Mouse (Mus musculus) neutrophil, adult 5-6 weeks (primary cell): Measurements from ENCODE around the gene Ccdc162. TPM values are rescaled to one million over a fixed set of nuclear protein-coding genes. Genes with fewer than 3 reads are reported as not detected.

ENCODE experiments used
- ATAC-seq: fragments of 151-379, 151-347 bp; 2 replicates; pipeline ENCODE4 v1.8.0; 2017; ENCODE audit warnings: mild to moderate bottlenecking, moderate TSS enrichment; ENCODE audit not compliant: insufficient number of reproducible peaks, poor library complexity, low FRiP score, severe bottlenecking; ENCODE audit errors: extremely low read depth
- total RNA-seq: library from RNA; stranded (forward); fragments of 200-1000 nt; gene quantifications from 2 replicates; pipeline ENCODE4 v1.2.3, GENCODE M21; 2017

Gene Ccdc162
- total RNA-seq, result under 0.01 and 0.23 TPM in 2 replicates

GRCm38 (mm10) chr10:41716029-41716897 lies at the start of gene Ccdc162:
TSS of gene Ccdc162 (minus strand) at chr10:41716634.
- no peak for ATAC-seq

DNA sequence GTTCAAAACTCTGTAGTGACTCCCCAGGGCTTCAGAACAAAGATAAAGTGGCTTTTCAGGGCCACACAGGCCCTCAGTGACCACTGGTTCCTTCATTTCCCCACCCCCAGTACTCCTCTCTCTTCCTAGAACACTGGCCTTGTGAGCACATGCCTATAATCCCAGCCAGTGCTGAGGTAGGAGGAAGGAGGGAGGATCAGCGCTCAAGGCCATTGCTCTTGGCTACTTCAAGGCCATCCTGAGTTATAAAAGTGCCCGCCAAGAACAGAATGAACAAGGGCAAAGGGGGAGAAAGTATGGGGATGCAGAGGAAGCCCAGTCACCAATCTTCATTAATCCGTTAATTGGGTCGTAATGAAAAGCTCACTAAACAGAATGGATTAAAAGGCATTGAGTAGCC lies 49.2 kb upstream of the Ccdc162 start:
- no peak for ATAC-seq

- no peak for ATAC-seq
Measured at GRCm38 (mm10) chr10:41763741-41764385, 47.4 kb upstream of the Ccdc162 start.

DNA sequence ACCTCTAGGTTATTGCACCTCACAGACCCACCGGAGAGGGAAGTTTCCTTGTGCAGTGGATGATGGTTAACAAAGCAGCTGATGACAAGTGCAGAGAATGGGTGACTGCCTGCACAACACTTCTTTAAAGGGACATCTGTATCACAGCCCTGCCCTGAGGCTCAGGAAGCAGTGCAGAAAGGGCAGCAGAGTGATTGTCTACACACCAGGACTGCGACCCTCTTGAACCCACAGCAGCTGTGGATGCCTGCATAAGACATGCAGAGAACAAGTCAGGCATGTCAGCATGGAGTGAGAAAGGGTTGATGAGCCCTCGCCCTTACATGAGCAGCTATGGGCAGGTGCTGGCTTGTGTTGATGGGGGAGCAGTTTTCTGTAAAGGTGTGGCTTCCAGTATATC lies 44.4 kb upstream of the Ccdc162 start:
- no peak for ATAC-seq

DNA sequence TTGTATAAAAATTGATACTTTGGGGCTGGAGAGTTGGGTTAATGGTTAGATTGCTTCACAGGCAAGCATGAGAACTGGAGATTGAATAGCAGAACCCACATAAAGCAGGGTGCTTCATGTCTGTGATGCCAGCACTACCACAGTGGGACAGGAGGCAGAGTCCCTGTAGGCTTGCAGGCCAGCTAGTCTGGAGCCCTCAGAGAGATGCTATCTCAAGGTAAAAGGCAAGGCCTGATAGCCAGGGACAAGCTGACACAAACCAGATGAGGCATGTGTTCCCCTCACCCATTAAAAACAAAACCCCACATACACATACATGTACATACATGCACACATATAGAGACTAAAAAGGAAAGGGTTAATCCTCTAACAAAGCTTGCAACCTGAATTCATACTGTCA lies 41.6 kb upstream of the Ccdc162 start:
- ATAC-seq, result no peak

DNA sequence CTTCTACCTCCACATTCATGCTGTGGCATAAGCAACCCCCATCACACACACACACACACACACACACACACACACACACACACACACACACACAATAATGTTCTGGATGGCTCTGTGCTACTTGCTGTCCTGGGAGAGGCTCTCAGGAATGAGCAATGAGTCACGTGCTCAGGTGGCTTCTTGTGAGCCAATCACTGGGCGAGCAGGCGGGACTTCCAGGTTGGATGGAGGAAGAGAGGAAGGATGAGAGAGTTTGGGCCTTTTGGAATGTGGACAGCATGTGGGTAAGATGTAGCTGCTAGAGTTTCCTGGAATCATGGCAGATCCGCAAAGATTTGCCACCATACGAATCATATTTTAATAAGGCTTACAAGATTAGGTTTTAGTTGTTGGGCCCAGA lies 40.8 kb upstream of the Ccdc162 start:
- no peak for ATAC-seq

DNA sequence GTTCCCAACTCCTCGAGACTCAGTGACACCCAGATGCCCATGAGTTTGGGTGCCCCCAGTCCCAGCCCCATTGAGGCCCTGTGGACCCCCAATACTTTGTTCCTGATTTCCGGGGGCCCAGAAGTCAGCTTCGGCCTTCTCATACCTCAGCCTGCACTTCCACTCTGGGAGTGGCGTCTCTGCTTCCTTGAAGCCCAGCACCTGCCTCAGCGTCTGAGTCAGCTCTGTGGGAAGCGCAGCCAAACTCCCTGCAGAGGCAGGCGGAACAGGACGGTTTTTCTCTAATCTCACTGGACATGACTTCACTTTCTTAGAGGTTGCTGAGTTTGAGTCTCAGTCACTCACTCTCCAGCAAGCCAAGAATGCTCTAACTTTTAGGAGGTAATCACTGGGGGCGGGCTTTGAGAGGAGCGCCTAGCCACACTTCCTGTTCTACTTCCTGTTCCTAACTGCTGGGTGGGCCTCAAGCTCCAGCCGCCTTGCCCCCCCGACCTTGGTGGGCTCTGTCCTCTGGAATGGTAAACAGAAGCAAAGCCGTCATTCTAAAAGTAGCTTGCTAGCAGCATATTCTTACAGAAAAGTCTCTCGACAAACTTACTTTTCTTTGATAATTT lies 35.5 kb upstream of the Ccdc162 start:
- peak; percentile 53; the same call in 1 of the 2 replicates for ATAC-seq

- no peak for ATAC-seq
Measured at GRCm38 (mm10) chr10:41749306-41749705, 32.9 kb upstream of the Ccdc162 start.

- ATAC-seq, result no peak
Measured at GRCm38 (mm10) chr10:41746554-41746953, 30.1 kb upstream of the Ccdc162 start.

DNA sequence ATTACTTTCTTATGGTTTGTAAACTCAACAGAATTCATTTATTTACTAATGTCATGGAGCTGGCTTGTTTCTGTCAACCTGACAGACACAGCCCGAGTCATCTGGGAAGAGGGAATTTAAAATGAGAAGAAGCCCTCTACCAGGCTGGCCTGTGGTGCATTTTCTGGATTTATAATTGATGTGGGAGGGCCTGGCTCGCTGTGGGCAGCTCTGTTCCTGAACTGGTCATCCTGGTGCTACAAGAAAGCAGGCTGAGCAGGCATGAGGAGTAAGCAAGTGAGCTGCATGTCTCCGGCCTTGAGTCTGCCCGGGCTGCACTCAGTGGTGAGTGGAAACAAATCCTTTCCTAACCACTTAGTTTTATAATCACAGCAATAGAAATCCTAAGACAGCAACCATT lies 27.6 kb upstream of the Ccdc162 start:
- no peak for ATAC-seq

DNA sequence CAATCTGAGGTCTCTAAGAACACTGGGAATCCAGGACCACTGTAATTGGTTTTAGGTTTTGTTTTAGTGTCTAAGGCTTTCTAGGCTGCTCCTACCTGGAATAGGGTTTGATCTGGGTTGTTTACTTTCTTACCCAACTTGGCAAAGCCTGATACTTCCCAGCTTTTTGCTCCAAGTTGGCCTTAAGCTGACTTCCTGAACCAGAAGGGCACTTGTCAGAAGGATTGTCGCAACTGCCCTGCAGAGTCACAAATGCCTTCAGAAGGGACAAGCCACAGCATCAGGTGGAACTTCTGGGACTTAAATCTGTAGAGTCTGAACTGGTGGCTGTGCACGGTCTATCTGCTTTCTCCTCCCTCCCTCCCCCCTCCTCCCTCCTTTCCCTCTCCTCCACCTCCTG lies 23.8 kb upstream of the Ccdc162 start:
- ATAC-seq, result no peak

DNA sequence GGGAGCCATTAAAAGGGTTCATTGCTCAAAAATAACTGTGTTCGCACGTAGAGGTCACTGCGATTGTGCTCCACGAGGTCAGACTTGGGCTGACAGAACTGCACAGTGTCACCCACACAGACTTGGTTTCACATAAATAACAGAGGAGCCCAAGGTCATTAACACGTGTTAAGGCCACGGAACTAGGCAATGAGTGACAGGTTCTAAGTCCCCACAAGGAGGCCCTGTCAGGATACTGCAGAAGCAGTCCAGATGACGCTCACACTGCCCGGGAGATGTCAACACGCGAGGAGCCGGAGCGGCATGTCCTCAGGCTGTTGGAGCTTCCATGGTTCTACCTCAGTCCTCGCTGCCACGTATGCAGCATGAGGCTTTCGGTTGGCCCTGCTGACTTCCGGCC lies 20.8 kb upstream of the Ccdc162 start:
- ATAC-seq, result no peak

GRCm38 (mm10) chr10:41735398-41735797 lies 19.0 kb upstream of the Ccdc162 start:
- no peak for ATAC-seq

DNA sequence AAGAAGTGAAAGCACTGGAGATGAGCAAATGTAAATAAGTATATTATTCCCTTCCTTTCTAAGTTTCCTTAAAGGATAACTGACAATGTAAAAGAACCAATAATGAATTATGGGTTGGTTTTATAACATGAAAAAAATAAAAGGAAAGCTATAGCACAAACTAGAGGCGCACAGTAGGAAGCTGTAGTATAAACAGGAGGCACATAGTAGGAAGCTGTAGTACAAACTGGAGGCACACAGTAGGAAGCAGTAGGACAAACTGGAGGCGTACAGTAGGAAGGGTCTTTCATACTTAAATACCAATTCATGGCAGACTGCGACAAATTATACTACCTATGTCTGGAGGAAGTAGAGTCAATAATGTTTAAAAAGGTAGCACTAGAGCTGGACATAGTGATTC lies 16.8 kb upstream of the Ccdc162 start:
- no peak for ATAC-seq

DNA sequence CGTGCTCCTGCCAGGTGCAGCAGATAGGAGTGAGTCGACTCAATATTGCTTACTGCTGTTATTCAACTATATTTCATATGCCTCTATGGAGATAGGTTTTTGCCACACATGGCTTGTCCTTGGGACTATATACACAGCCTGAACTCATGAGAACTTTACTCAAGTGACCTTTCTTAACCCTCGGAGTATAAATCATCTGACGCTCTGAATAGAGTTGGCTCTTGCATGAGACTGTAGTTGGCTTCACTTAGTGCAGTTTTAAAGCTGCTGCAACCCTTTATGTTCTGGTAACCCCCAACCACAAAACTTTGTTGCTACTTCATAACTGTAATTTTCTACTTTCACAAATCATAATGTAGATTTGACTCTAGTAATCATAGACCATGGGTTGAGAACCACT lies 15.5 kb upstream of the Ccdc162 start:
- ATAC-seq, result no peak

DNA sequence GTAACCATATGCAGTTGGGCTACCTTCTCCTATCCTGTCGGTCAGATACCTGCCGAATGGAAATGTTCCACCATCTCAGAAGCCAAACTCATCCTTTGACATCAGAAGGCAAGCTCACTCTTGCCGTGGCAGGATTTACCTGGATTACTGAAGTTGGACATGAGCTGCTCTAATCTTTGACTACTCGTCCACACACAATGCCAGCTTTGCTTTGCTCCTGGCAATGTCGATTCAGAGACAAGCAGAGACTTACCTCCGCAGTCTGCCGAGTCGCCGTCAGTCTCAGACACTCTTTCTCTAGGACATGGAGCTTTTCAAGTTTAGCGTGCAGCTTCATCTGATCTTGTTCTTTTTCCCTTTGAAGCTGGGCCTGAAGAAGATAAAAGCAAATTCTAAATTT lies 14.3 kb upstream of the Ccdc162 start:
- no peak for ATAC-seq

DNA sequence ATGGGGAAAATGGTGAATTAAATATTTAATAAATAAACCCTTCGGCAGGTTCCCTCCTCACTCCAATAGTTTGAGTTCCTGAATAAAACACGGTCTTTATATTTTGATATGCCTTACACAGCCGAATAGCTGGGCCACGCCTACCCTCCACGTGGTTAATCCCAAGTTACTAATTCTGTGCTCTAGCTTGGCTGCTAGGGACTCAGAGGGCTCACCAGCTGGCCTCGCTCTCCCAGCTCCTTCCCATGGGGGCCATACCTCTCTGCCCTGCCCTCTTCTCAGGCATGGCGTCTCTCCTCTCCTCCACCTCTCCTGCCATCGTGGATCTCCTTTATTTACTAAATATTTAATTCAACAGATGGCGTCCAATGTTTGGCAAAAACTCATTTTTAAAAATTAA lies 9.8 kb upstream of the Ccdc162 start:
- ATAC-seq, result no peak

DNA sequence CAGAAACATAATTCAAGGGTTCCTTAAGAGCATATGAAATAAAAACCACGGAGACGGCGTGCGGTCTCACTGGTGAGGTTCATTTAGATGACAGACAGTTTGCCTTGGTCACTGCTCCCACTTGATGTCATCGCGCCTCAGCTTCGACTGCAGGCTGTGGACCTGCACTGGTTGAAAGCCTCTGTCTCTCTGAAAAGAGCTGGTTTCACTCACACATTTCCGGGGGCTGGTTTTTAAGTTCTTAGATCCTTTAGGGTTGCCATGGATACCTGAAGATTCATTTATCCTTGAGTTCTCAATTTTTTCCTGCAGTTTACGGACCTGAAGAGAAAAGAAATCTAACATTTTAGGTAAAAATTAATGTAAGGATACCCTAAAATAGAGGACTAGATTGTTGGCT lies 3.2 kb upstream of the Ccdc162 start:
- no peak for ATAC-seq

DNA sequence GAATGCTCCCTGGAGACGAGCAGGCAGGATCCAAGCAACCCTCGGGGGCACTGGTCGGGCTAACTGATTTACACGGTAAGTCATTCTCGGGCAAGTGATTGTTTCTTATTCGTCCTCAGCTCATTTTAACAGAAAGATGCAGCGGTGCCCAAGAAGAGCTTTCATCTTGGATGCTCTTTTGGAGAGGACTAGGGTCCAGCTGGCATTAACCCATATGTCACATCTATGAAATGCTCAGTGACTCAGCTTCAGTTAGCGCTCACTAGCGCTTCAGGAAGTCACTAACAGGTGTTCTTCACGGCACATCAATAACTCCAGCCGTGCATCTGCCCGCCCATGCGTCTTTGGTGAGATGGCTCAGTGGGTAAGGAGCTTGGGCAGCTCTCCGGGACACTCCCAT lies 877 bp downstream of the Ccdc162 start:
- no peak for ATAC-seq

DNA sequence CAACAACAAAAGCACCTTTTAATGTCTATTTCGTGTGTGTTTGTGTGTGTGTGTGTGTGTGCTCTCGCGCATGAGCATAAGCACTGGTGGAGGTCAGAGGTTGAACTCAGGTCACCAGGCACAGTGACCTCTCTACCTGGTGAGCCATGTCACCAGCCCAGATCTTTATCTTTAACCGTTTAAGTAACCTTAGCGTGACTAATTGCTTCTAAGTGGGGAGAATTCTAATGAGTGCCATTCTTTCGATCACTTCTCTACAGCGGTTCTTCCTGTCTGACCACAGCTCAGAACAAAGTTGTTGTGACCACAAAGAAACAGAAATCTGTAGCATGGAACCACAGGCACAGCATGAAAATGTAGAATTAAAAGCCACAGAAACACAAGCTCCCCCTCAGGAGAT lies 5.0 kb downstream of the Ccdc162 start:
- no peak for ATAC-seq
